18 mouse cellular contexts compared by ENCODE assay signal in genomic region chr17:27518296-27518695, GRCm38 (mm10). TPM values are rescaled to one million over a fixed set of nuclear protein-coding genes. Genes with fewer than 3 reads are reported as not detected.
DNase-seq lines count a peak whose midpoint lies in the region; ATAC-seq and TF ChIP-seq lines count a peak whose summit lies in the region.
"Had no signal": no experiment of that assay in that cellular context is flagged by ENCODE, and none has a peak within 500 bp of the region (broad histone marks: within the 10 kb centered on the region; RNA-seq: fewer than 3 reads in every experiment).

No protein-coding gene starts in this region.

- no peak overlapping the region for H3K4me2 ChIP-seq in lung, embryonic 14.5 days
- H3K4me2 ChIP-seq in forebrain, embryonic 13.5 days, result no peak overlapping the region
- H3K4me2 ChIP-seq in hindbrain, embryonic 11.5 days (replicated peaks; ENCODE audit: low read depth, low read length), result no peak overlapping the region
- H3K4me2 ChIP-seq in midbrain, embryonic 13.5 days (replicated peaks), result no peak overlapping the region
- H3K4me2 ChIP-seq: liver, embryonic 11.5 days; neural tube, embryonic 13.5 days; stomach, embryonic 15.5 days had no signal

- ATAC-seq in lung, embryonic 14.5 days (ENCODE audit: insufficient read depth), result 0 out of 2 replicates have a peak, but pooled peaks have one; percentile 29
- peak; percentile 2; the same call in 1 of the 2 replicates for ATAC-seq in forebrain, embryonic 13.5 days
- ATAC-seq in hindbrain, embryonic 11.5 days (ENCODE audit: low FRiP score), result peak; percentile 40; the same call in 1 of the 2 replicates
- peak; percentile 25; the same call in 1 of the 2 replicates for ATAC-seq in midbrain, embryonic 13.5 days
- ATAC-seq: inflammation-experienced regulatory T-cells, adult 6 months; Patski had no signal

- H3K9ac ChIP-seq in lung, embryonic 14.5 days, result no peak overlapping the region
- no peak overlapping the region for H3K9ac ChIP-seq in forebrain, embryonic 13.5 days
- no peak overlapping the region for H3K9ac ChIP-seq in hindbrain, embryonic 11.5 days (ENCODE audit: low read depth, low read length)
- peak overlapping the region; percentile 36; the same call in 1 of the 2 replicates for H3K9ac ChIP-seq in midbrain, embryonic 13.5 days (replicated peaks)
- H3K9ac ChIP-seq: stomach, embryonic 15.5 days had no signal

- TF ChIP-seq CTCF in lung, embryonic 14.5 days (IDR thresholded peaks at IDR 0.05; ENCODE audit: low read depth), result no peak
- TF ChIP-seq CTCF in thymus, adult 2 months (IDR thresholded peaks at IDR 0.05; ENCODE audit: borderline replicate concordance, control insufficient read depth, extremely low read depth, insufficient read depth, low read length, poor library complexity), result no peak

- TF ChIP-seq POLR2A in thymus, adult 2 months (IDR thresholded peaks at IDR 0.05; ENCODE audit: control insufficient read depth, extremely low read depth, insufficient read depth, low read length, poor library complexity), result no peak

- no peaks in the 10 kb centered on the region for H3K9me3 ChIP-seq in lung, embryonic 14.5 days (ENCODE audit: low read depth, low read length)
- no peaks in the 10 kb centered on the region for H3K9me3 ChIP-seq in forebrain, embryonic 13.5 days (replicated peaks)
- no peaks in the 10 kb centered on the region for H3K9me3 ChIP-seq in hindbrain, embryonic 11.5 days (ENCODE audit: control insufficient read depth, low read length)
- H3K9me3 ChIP-seq in midbrain, embryonic 13.5 days, result no peaks in the 10 kb centered on the region
- H3K9me3 ChIP-seq: neural tube, embryonic 13.5 days; stomach, embryonic 15.5 days had no signal

- 15% methylated on average over 9 of the region's 9 CpGs for WGBS in lung, embryonic 14.5 days
- 10% methylated on average over 9 of the region's 9 CpGs for WGBS in forebrain, embryonic 13.5 days
- WGBS in hindbrain, embryonic 11.5 days, result 21% methylated on average over 9 of the region's 9 CpGs
- 8% methylated on average over 9 of the region's 9 CpGs for WGBS in midbrain, embryonic 13.5 days
- 85% methylated on average over 9 of the region's 9 CpGs for WGBS in thymus, adult 2 months

- no peaks in the 10 kb centered on the region for H3K4me1 ChIP-seq in lung, embryonic 14.5 days (ENCODE audit: insufficient read depth)
- H3K4me1 ChIP-seq in forebrain, embryonic 13.5 days, result peaks cover 35% of the 10 kb centered on the region
- peaks cover 15% of the 10 kb centered on the region for H3K4me1 ChIP-seq in hindbrain, embryonic 11.5 days (replicated peaks; ENCODE audit: control insufficient read depth, insufficient read depth, low read length)
- H3K4me1 ChIP-seq in midbrain, embryonic 13.5 days (replicated peaks), result peaks cover 45% of the 10 kb centered on the region
- H3K4me1 ChIP-seq in thymus, adult 2 months (replicated peaks; ENCODE audit: control insufficient read depth, insufficient read depth, low read length), result peaks cover 7% of the 10 kb centered on the region

- H3K27ac ChIP-seq in lung, embryonic 14.5 days (ENCODE audit: low read depth), result no peak overlapping the region
- H3K27ac ChIP-seq in forebrain, embryonic 13.5 days, result peak overlapping the region; percentile 6; the same call in 1 of the 2 replicates
- H3K27ac ChIP-seq in hindbrain, embryonic 11.5 days (ENCODE audit: low read depth, low read length), result peak overlapping the region; percentile 73
- H3K27ac ChIP-seq in midbrain, embryonic 13.5 days, result peak overlapping the region; percentile 82
- no peak overlapping the region for H3K27ac ChIP-seq in thymus, adult 2 months (ENCODE audit: control insufficient read depth, insufficient read depth, low read length)
- H3K27ac ChIP-seq: macrophage; neural tube, embryonic 13.5 days; stomach, embryonic 15.5 days had no signal

- H3K4me3 ChIP-seq in lung, embryonic 14.5 days (ENCODE audit: low read depth, low read length), result no peak overlapping the region
- no peak overlapping the region for H3K4me3 ChIP-seq in forebrain, embryonic 13.5 days
- no peak overlapping the region for H3K4me3 ChIP-seq in hindbrain, embryonic 11.5 days (ENCODE audit: low read depth, low read length)
- H3K4me3 ChIP-seq in midbrain, embryonic 13.5 days (replicated peaks), result no peak overlapping the region
- no peak overlapping the region for H3K4me3 ChIP-seq in thymus, adult 2 months (ENCODE audit: control insufficient read depth, insufficient read depth, low read length)
- H3K4me3 ChIP-seq: neural tube, embryonic 13.5 days; stomach, embryonic 15.5 days had no signal

- H3K36me3 ChIP-seq in lung, embryonic 14.5 days (ENCODE audit: insufficient read depth), result no peaks in the 10 kb centered on the region
- no peaks in the 10 kb centered on the region for H3K36me3 ChIP-seq in forebrain, embryonic 13.5 days (ENCODE audit: poor library complexity, severe bottlenecking)
- H3K36me3 ChIP-seq in hindbrain, embryonic 11.5 days (ENCODE audit: control insufficient read depth, insufficient read depth, low read length), result no peaks in the 10 kb centered on the region
- H3K36me3 ChIP-seq in midbrain, embryonic 13.5 days, result no peaks in the 10 kb centered on the region
- no peaks in the 10 kb centered on the region for H3K36me3 ChIP-seq in thymus, adult 2 months (ENCODE audit: control insufficient read depth, insufficient read depth, low read length)
- H3K36me3 ChIP-seq: neural tube, embryonic 13.5 days; stomach, embryonic 15.5 days had no signal

- H3K27me3 ChIP-seq in lung, embryonic 14.5 days (ENCODE audit: insufficient read depth, low read length), result peaks cover 68% of the 10 kb centered on the region
- peaks cover 87% of the 10 kb centered on the region for H3K27me3 ChIP-seq in forebrain, embryonic 13.5 days
- peaks cover 27% of the 10 kb centered on the region for H3K27me3 ChIP-seq in hindbrain, embryonic 11.5 days (ENCODE audit: control insufficient read depth, insufficient read depth, low read length)
- H3K27me3 ChIP-seq in midbrain, embryonic 13.5 days, result peaks cover 45% of the 10 kb centered on the region
- peaks cover under 1% of the 10 kb centered on the region for H3K27me3 ChIP-seq in thymus, adult 2 months (ENCODE audit: control insufficient read depth, insufficient read depth, low read length)

- peak; percentile 54 for DNase-seq in lung, embryonic 14.5 days
- DNase-seq in lung, postnatal 25 days (ENCODE audit: low spot score), result no peak
- no peak for DNase-seq in hindbrain, embryonic 11.5 days (ENCODE audit: low spot score)
- no peak for DNase-seq in left cerebral cortex, adult 8-10 months (ENCODE audit: low spot score in 2 of 2)
- DNase-seq in gastrocnemius, adult 8-10 months (ENCODE audit: low spot score in 2 of 2), result no peak
- no peak for DNase-seq in thymus, adult 2 months
- DNase-seq: gastrocnemius, postnatal 14 days; right cerebral cortex, postnatal 14 days; thymus, postnatal 14 days had no signal

RNA-seq across cellular contexts. Expression of gene Grm4, which starts 2.9 kb away (rescaled TPM):
- 0.05 and 0.11 TPM in 2 replicates for polyA plus RNA-seq in lung, embryonic 14.5 days (2014; fragmentation: Nextera tagmentation; extraction: Ambion mirVana)
- 2.2 and 2.4 TPM in 2 replicates for polyA plus RNA-seq in forebrain, embryonic 13.5 days (2015; fragmentation: Nextera tagmentation; extraction: Ambion mirVana)
- 2.5 and 3.6 TPM in 2 replicates for polyA plus RNA-seq in hindbrain, embryonic 11.5 days (2014; fragmentation: Nextera tagmentation; extraction: Ambion mirVana)
- 5.8 and 6.1 TPM in 2 replicates for polyA plus RNA-seq in midbrain, embryonic 13.5 days (2015; fragmentation: Nextera tagmentation; extraction: Ambion mirVana)
- 10 to 100 TPM; 28.5 to 39.0 (median 32.3) TPM for total RNA-seq in left cerebral cortex, adult 8-10 months (2022)
- under 1 TPM in 1 of 4 experiments, not detected in 3; 0.11 TPM for total RNA-seq in gastrocnemius, adult 8-10 months (2022)
- 1.5 and 1.9 TPM in 2 replicates for polyA plus RNA-seq in thymus, adult 2 months (2012; rRNA removed)
- total RNA-seq: gastrocnemius, postnatal 14 days had no signal
- polyA plus RNA-seq: C2C12, macrophage had no signal

RNA-seq across cellular contexts. Expression of gene Hmga1, which starts 38.0 kb away (rescaled TPM):
- 295 and 329 TPM in 2 replicates for polyA plus RNA-seq in lung, embryonic 14.5 days (2014; fragmentation: Nextera tagmentation; extraction: Ambion mirVana)
- polyA plus RNA-seq in forebrain, embryonic 13.5 days (2015; fragmentation: Nextera tagmentation; extraction: Ambion mirVana), result 147 and 165 TPM in 2 replicates
- polyA plus RNA-seq in hindbrain, embryonic 11.5 days (2014; fragmentation: Nextera tagmentation; extraction: Ambion mirVana), result 305 and 319 TPM in 2 replicates
- 120 and 124 TPM in 2 replicates for polyA plus RNA-seq in midbrain, embryonic 13.5 days (2015; fragmentation: Nextera tagmentation; extraction: Ambion mirVana)
- 10 to 100 TPM; 43.7 to 50.0 (median 47.5) TPM for total RNA-seq in left cerebral cortex, adult 8-10 months (2022)
- 10 to 100 TPM; 27.6 to 34.9 (median 31.9) TPM for total RNA-seq in gastrocnemius, adult 8-10 months (2022)
- polyA plus RNA-seq in thymus, adult 2 months (2012; rRNA removed), result 430 and 578 TPM in 2 replicates

RNA-seq across cellular contexts. Expression of gene AI413582, which starts 47.3 kb away (rescaled TPM):
- 17.6 and 21.8 TPM in 2 replicates for polyA plus RNA-seq in lung, embryonic 14.5 days (2014; fragmentation: Nextera tagmentation; extraction: Ambion mirVana)
- 22.2 and 25.2 TPM in 2 replicates for polyA plus RNA-seq in forebrain, embryonic 13.5 days (2015; fragmentation: Nextera tagmentation; extraction: Ambion mirVana)
- polyA plus RNA-seq in hindbrain, embryonic 11.5 days (2014; fragmentation: Nextera tagmentation; extraction: Ambion mirVana), result 17.1 and 19.0 TPM in 2 replicates
- 33.4 and 36.8 TPM in 2 replicates for polyA plus RNA-seq in midbrain, embryonic 13.5 days (2015; fragmentation: Nextera tagmentation; extraction: Ambion mirVana)
- 10 to 100 TPM; 61.5 to 87.6 (median 74.4) TPM for total RNA-seq in left cerebral cortex, adult 8-10 months (2022)
- 1 to 10 TPM; 1.7 to 3.9 (median 2.8) TPM for total RNA-seq in gastrocnemius, adult 8-10 months (2022)
- polyA plus RNA-seq in thymus, adult 2 months (2012; rRNA removed), result 89.4 and 120 TPM in 2 replicates

Comparison
In these comparisons a context has a peak if more than half of its experiments do, and no peak if none do; other contexts are left out.
1. H3K27ac ChIP-seq: peak in forebrain, embryonic 13.5 days (single experiment), hindbrain, embryonic 11.5 days (single experiment) and midbrain, embryonic 13.5 days (single experiment); none in lung, embryonic 14.5 days (single experiment) and thymus, adult 2 months (single experiment).
2. Peak in every context shown above with its lines, with median percentiles within 50 percentile points of each other: ATAC-seq.